Mouse (Mus musculus) thymus, adult 2 months (tissue): ENCODE results near the gene Trim15. TPM values are rescaled to one million over a fixed set of nuclear protein-coding genes. Genes with fewer than 3 reads are reported as not detected.
A peak's percentile ranks its signal among the peaks of the same experiment; 100 is the strongest.
"Not testable (repeated sequence)": the region's sequence is repeated elsewhere in the genome, so short reads cannot be mapped to it uniquely, and the experiment has no call there.

ENCODE experiments used
- DNase-seq: peaks from one replicate; pipeline ENCODE4 v3.0.0; 2021
- H3K27ac ChIP-seq: fragments of 200-500 bp; 2 replicates; pipeline ENCODE4 v1.5.1; 2012; ENCODE audit warnings: low read length, control low read depth; ENCODE audit not compliant: control insufficient read depth, insufficient read depth
- H3K27me3 ChIP-seq: fragments of 200-500 bp; 2 replicates; pipeline ENCODE4 v1.6.1; 2012; ENCODE audit warnings: mild to moderate bottlenecking, low read length, moderate library complexity, mixed read lengths; ENCODE audit not compliant: control insufficient read depth, insufficient read depth
- H3K36me3 ChIP-seq: fragments of 200-500 bp; 2 replicates; pipeline ENCODE4 v1.6.1; 2012; ENCODE audit warnings: mild to moderate bottlenecking, low read length, moderate library complexity; ENCODE audit not compliant: control insufficient read depth, insufficient read depth
- H3K4me1 ChIP-seq: fragments of 200-500 bp; replicated peaks from 2 replicates; pipeline ENCODE4 v1.6.1; 2012; ENCODE audit warnings: low read length; ENCODE audit not compliant: control insufficient read depth, insufficient read depth
- H3K4me3 ChIP-seq: fragments of 200-500 bp; 2 replicates; pipeline ENCODE4 v1.5.1; 2012; ENCODE audit warnings: mild to moderate bottlenecking, low read length, control low read depth, moderate library complexity; ENCODE audit not compliant: control insufficient read depth, insufficient read depth
- CTCF ChIP-seq: fragments of 200-500 bp; IDR thresholded peaks from 2 replicates; pipeline ENCODE4 v1.5.1; 2012; ENCODE audit warnings: mild to moderate bottlenecking, control low read depth, low read length, moderate library complexity, borderline replicate concordance; ENCODE audit not compliant: control insufficient read depth, poor library complexity, insufficient read depth; ENCODE audit errors: extremely low read depth
- POLR2A ChIP-seq: fragments of 200-500 bp; IDR thresholded peaks from 2 replicates; pipeline ENCODE4 v1.6.1; 2012; ENCODE audit warnings: mild to moderate bottlenecking, low read length, control low read depth, moderate library complexity; ENCODE audit not compliant: control insufficient read depth, poor library complexity, insufficient read depth; ENCODE audit errors: extremely low read depth
- WGBS: fragments of 180-500 bp; shearing (Covaris S2); methylation state at CpG from one replicate; pipeline ENCODE4 v1.1.7; 2018; 5-methylcytosine and 5-hydroxymethylcytosine counted together
- polyA plus RNA-seq: library from polyadenylated mRNA; depleted of rRNA; stranded (reverse); fragments of >200 nt; gene quantifications from 2 replicates; pipeline ENCODE4 v1.2.3, GENCODE M21; 2012

Trim15 gene
- polyA plus RNA-seq, 1 experiment, result 0.30 TPM

- Histone ChIP-seq H3K4me1 (peaks cover 6% of the 10 kb centered on the region), H3K27ac (peak overlapping the region; percentile 87), H3K36me3 (no peaks in the 10 kb centered on the region), H3K27me3 (no peaks in the 10 kb centered on the region), H3K4me3 (peak overlapping the region; percentile 75)
- WGBS, result 18% methylated on average over 3 of the region's 3 CpGs
- TF ChIP-seq POLR2A (no peak), CTCF (no peak)
- DNase-seq, result no peak
Measured at GRCm38 (mm10) chr17:36836427-36836812, 30.6 kb downstream of the Trim15 start.

- no peaks in the 10 kb centered on the region for H3K36me3 ChIP-seq
- H3K4me1 ChIP-seq, result peaks cover 6% of the 10 kb centered on the region
- peak; percentile 75 for DNase-seq
- no peak overlapping the region; the same call in 1 of the 2 replicates for H3K27ac ChIP-seq
- H3K4me3 ChIP-seq, result no peak overlapping the region
- WGBS, result 42% methylated on average over 12 of the region's 12 CpGs
- TF ChIP-seq POLR2A (no peak), CTCF (no peak)
- H3K27me3 ChIP-seq, result no peaks in the 10 kb centered on the region
Measured at GRCm38 (mm10) chr17:36835591-36836426, 31.2 kb downstream of the Trim15 start.

- no peak overlapping the region for H3K4me3 ChIP-seq
- peaks cover 3% of the 10 kb centered on the region for H3K4me1 ChIP-seq
- DNase-seq, result no peak
- H3K27me3 ChIP-seq, result no peaks in the 10 kb centered on the region
- TF ChIP-seq POLR2A, result no peak
- no peak for TF ChIP-seq CTCF
- 69% methylated on average over 4 of the region's 4 CpGs for WGBS
- H3K27ac ChIP-seq, result no peak overlapping the region
- no peaks in the 10 kb centered on the region for H3K36me3 ChIP-seq
Measured at GRCm38 (mm10) chr17:36832694-36833093, 34.3 kb downstream of the Trim15 start.

- no peak overlapping the region for H3K4me3 ChIP-seq
- TF ChIP-seq CTCF (no peak), POLR2A (no peak)
- no peaks in the 10 kb centered on the region for H3K36me3 ChIP-seq
- no peak for DNase-seq
- no peak overlapping the region for H3K27ac ChIP-seq
- no peaks in the 10 kb centered on the region for H3K4me1 ChIP-seq
- WGBS, result 69% methylated on average over 3 of the region's 3 CpGs
- no peaks in the 10 kb centered on the region for H3K27me3 ChIP-seq
Measured at GRCm38 (mm10) chr17:36830470-36830869, 36.5 kb downstream of the Trim15 start.

- 94% methylated on average over 2 of the region's 2 CpGs for WGBS
- TF ChIP-seq POLR2A (no peak), CTCF (no peak)
- DNase-seq, result no peak
- Histone ChIP-seq H3K4me3 (no peak overlapping the region), H3K27ac (no peak overlapping the region), H3K36me3 (no peaks in the 10 kb centered on the region), H3K27me3 (no peaks in the 10 kb centered on the region), H3K4me1 (no peaks in the 10 kb centered on the region)
Measured at GRCm38 (mm10) chr17:36828488-36828887, 38.5 kb downstream of the Trim15 start.

- H3K4me1 ChIP-seq, H3K27me3 ChIP-seq, H3K36me3 ChIP-seq, H3K27ac ChIP-seq, H3K4me3 ChIP-seq: not testable (repeated sequence)
- peak; percentile 86 for DNase-seq
- peak; percentile 43; the same call in 1 of the 2 replicates for TF ChIP-seq CTCF
- 2% methylated on average over 5 of the region's 5 CpGs for WGBS
Measured at GRCm38 (mm10) chr17:36826002-36826401, 41.0 kb downstream of the Trim15 start.
